Mouse (Mus musculus) heart, embryonic 13.5 days (tissue): ENCODE results near the gene Apobec1. TPM values are rescaled to one million over a fixed set of nuclear protein-coding genes. Genes with fewer than 3 reads are reported as not detected.

Source experiments
- ATAC-seq: fragments of 200-750 bp; cut with Nextera tagmentation; 2 replicates; pipeline ENCODE4 v1.8.0; 2017; ENCODE audit warnings: moderate TSS enrichment; ENCODE audit not compliant: insufficient number of reproducible peaks, low FRiP score, low TSS enrichment; ENCODE audit errors: extremely low read depth
- H3K27ac ChIP-seq: fragments of 300-500 bp; sonication (generic); replicated peaks from 2 replicates; pipeline ENCODE4 v1.5.1; 2015; ENCODE audit warnings: moderate library complexity, mild to moderate bottlenecking, inconsistent platforms
- H3K27me3 ChIP-seq: fragments of 300-500 bp; sonication (generic); replicated peaks from 2 replicates; pipeline ENCODE4 v1.6.1; 2015; ENCODE audit warnings: mild to moderate bottlenecking, inconsistent platforms
- H3K36me3 ChIP-seq: fragments of 300-500 bp; sonication (generic); 2 replicates; pipeline ENCODE4 v1.6.1; 2015; ENCODE audit warnings: mild to moderate bottlenecking, inconsistent platforms
- H3K4me1 ChIP-seq: fragments of 300-500 bp; sonication (generic); 2 replicates; pipeline ENCODE4 v1.6.1; 2015; ENCODE audit warnings: inconsistent platforms
- H3K4me2 ChIP-seq: fragments of 300-500 bp; sonication (generic); 2 replicates; pipeline ENCODE4 v1.6.1; 2015; ENCODE audit warnings: inconsistent platforms, mild to moderate bottlenecking, moderate library complexity
- H3K4me3 ChIP-seq: fragments of 300-500 bp; sonication (generic); 2 replicates; pipeline ENCODE4 v1.5.1; 2015; ENCODE audit warnings: moderate library complexity, mild to moderate bottlenecking, inconsistent platforms
- H3K9ac ChIP-seq: fragments of 300-500 bp; sonication (generic); 2 replicates; pipeline ENCODE4 v1.6.1; 2015; ENCODE audit warnings: inconsistent platforms, mild to moderate bottlenecking, moderate library complexity
- H3K9me3 ChIP-seq: fragments of 300-500 bp; sonication (generic); 2 replicates; pipeline ENCODE4 v1.6.1; 2016; ENCODE audit warnings: inconsistent platforms
- WGBS: fragments of 180-500 bp; shearing (Covaris S2); methylation state at CpG from one replicate; pipeline ENCODE4 v1.1.7; 2015; ENCODE audit warnings: mixed read lengths; 5-methylcytosine and 5-hydroxymethylcytosine counted together
- polyA plus RNA-seq: library from polyadenylated mRNA; unstranded; fragments of >200 nt; fragmentation: Nextera tagmentation; extraction: Ambion mirVana; gene quantifications from 2 replicates; pipeline ENCODE4 v1.2.1, GENCODE M21; 2015

Gene Apobec1
- polyA plus RNA-seq, 1 experiment from 2014 or later: 2.2 TPM

DNA sequence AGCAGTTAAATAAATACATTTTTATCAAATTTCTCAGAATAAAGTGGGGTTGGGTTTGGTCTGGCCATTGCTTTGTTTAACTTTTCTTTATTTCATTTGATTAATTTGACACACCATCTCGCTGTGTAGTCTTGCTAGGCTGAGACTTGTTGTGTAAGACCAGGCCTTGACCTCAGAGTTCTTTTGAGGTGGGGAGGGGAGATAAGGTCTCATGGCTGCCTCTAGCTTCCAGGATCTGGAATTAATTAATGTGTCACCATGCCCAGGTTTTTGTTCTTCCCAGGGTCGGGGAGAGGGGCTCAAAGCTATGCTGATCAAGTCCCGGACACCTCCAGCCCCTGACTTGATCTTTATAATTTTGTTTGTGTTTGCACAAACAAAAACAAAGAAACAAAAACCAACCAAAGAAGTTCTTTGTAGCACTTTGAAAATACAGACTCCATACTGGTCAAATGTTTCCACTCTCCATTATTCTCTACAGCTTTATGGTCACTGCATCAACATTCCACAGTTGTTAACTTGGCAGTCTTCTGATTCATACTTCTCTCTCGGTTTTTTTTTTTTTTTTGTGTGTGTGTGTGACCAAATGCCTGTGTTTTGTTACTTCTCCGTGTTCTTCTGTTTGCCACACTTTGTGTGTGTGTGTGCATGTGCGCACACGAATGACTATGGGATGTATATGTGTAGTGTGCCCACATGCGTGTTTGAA, 70.6 kb downstream of the Apobec1 start:
- 65% methylated on average over 8 of the region's 8 CpGs for WGBS
- Histone ChIP-seq H3K36me3 (no peaks in the 10 kb centered on the region), H3K27me3 (no peaks in the 10 kb centered on the region), H3K4me1 (0 out of 2 replicates have a peak, but pooled peaks cover 4% of the 10 kb centered on the region), H3K4me2 (no peak overlapping the region), H3K27ac (no peak overlapping the region), H3K9ac (no peak overlapping the region), H3K4me3 (no peak overlapping the region), H3K9me3 (no peaks in the 10 kb centered on the region)
- ATAC-seq: no peak

DNA sequence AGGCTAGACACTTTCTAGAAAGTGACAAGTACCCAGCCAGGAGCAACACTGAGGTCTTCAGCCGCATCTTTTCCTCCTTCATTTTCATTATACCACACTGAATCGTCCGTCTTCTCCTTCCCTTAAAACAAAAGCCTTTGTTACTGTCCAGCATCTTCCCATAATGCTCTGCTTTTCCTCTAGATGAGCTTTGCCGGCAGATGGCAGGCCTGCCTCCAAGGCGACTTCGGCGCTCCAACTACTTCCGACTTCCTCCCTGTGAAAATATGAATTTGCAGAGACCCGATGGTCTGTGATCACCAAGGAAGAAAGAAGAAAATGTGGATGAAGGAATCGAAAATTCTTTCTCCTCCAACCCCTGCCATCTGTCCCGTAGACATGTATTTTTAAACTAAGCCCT, 74.1 kb downstream of the Apobec1 start:
- Histone ChIP-seq H3K9me3 (no peaks in the 10 kb centered on the region), H3K36me3 (no peaks in the 10 kb centered on the region), H3K4me1 (0 out of 2 replicates have a peak, but pooled peaks cover 4% of the 10 kb centered on the region), H3K27ac (no peak overlapping the region), H3K9ac (no peak overlapping the region), H3K4me3 (no peak overlapping the region), H3K27me3 (no peaks in the 10 kb centered on the region), H3K4me2 (no peak overlapping the region)
- no peak for ATAC-seq
- 82% methylated on average over 11 of the region's 11 CpGs for WGBS

Other genes starting within 250 kb of the Apobec1 start
- 5.3 and 6.0 TPM in 2 replicates for gene Rimklb, start 103.7 kb downstream of the Apobec1 start, polyA plus RNA-seq
- 13.7 and 13.8 TPM in 2 replicates for gene Mfap5, start 96.6 kb downstream of the Apobec1 start, polyA plus RNA-seq
- gene Aicda, start 48.6 kb downstream of the Apobec1 start, polyA plus RNA-seq: not detected in 2 replicates
- 0.20 and 0.27 TPM in 2 replicates for gene Gdf3, start 7.6 kb upstream of the Apobec1 start, polyA plus RNA-seq
- gene Dppa3, start 24.0 kb upstream of the Apobec1 start, polyA plus RNA-seq: not detected in 2 replicates
- gene Nanog, start 105.0 kb upstream of the Apobec1 start, polyA plus RNA-seq: 0.71 and 0.94 TPM in 2 replicates
- gene Slc2a3, start 199.2 kb upstream of the Apobec1 start, polyA plus RNA-seq: 12.1 and 15.4 TPM in 2 replicates
- 4.8 and 5.6 TPM in 2 replicates for gene Foxj2, start 217.5 kb upstream of the Apobec1 start, polyA plus RNA-seq